Mouse (Mus musculus): ENCODE results near the gene 2610001J05Rik. TPM values are rescaled to one million over a fixed set of nuclear protein-coding genes. Genes with fewer than 3 reads are reported as not detected.
"Not testable (repeated sequence)": the region's sequence is repeated elsewhere in the genome, so short reads cannot be mapped to it uniquely, and the experiment has no call there.

2610001J05Rik gene
- polyA plus RNA-seq, 1 experiment, result 103 TPM

GRCm38 (mm10) chr6:13871625-13871958 lies 274 bp upstream of the 2610001J05Rik start:
- TF ChIP-seq CTCF (IDR thresholded peaks at IDR 0.05; ENCODE audit: borderline replicate concordance, insufficient read depth, low read depth, low read length) (no peak), POLR2A (IDR thresholded peaks at IDR 0.05; ENCODE audit: borderline replicate concordance, insufficient read depth, low read length) (no peak)
- H3K4me3 ChIP-seq (replicated peaks; ENCODE audit: insufficient read depth, low read depth, low read length), result peak overlapping the region; percentile 85
- H3K27me3 ChIP-seq (ENCODE audit: control insufficient read depth, insufficient read depth, low read length), result no peaks in the 10 kb centered on the region
- H3K27ac ChIP-seq (ENCODE audit: insufficient read depth, low read length), result no peak overlapping the region; the same call in 1 of the 2 replicates
- no peaks in the 10 kb centered on the region for H3K4me1 ChIP-seq (ENCODE audit: control insufficient read depth, insufficient read depth, low read length)
- under 1% methylated on average over 7 of the region's 7 CpGs for WGBS
- DNase-seq, result no peak

- DNase-seq, result peak; percentile 31 to 33
- H3K27ac ChIP-seq (ENCODE audit: insufficient read depth, low read length), result no peak overlapping the region
- no peak for TF ChIP-seq CTCF (IDR thresholded peaks at IDR 0.05; ENCODE audit: borderline replicate concordance, insufficient read depth, low read depth, low read length)
- TF ChIP-seq POLR2A (IDR thresholded peaks at IDR 0.05; ENCODE audit: borderline replicate concordance, insufficient read depth, low read length), result no peak
- 15% methylated on average over 12 of the region's 12 CpGs for WGBS
- no peaks in the 10 kb centered on the region for H3K27me3 ChIP-seq (ENCODE audit: control insufficient read depth, insufficient read depth, low read length)
- peak overlapping the region; percentile 85 for H3K4me3 ChIP-seq (replicated peaks; ENCODE audit: insufficient read depth, low read depth, low read length)
- no peaks in the 10 kb centered on the region for H3K4me1 ChIP-seq (ENCODE audit: control insufficient read depth, insufficient read depth, low read length)
Measured at GRCm38 (mm10) chr6:13870289-13870741, 1.0 kb downstream of the 2610001J05Rik start.

- no peak for DNase-seq
- no peak for TF ChIP-seq CTCF (IDR thresholded peaks at IDR 0.05; ENCODE audit: borderline replicate concordance, insufficient read depth, low read depth, low read length)
- no peak for TF ChIP-seq POLR2A (IDR thresholded peaks at IDR 0.05; ENCODE audit: borderline replicate concordance, insufficient read depth, low read length)
- Histone ChIP-seq H3K4me1 (ENCODE audit: control insufficient read depth, insufficient read depth, low read length) (no peaks in the 10 kb centered on the region), H3K4me3 (replicated peaks; ENCODE audit: insufficient read depth, low read depth, low read length) (no peak overlapping the region), H3K27me3 (ENCODE audit: control insufficient read depth, insufficient read depth, low read length) (no peaks in the 10 kb centered on the region), H3K27ac (ENCODE audit: insufficient read depth, low read length) (no peak overlapping the region)
- WGBS, result 91% methylated on average over 1 of the region's 1 CpGs
Measured at GRCm38 (mm10) chr6:13860596-13860995, 10.7 kb downstream of the 2610001J05Rik start.

- no peak for DNase-seq
- TF ChIP-seq CTCF (IDR thresholded peaks at IDR 0.05; ENCODE audit: borderline replicate concordance, insufficient read depth, low read depth, low read length) (no peak), POLR2A (IDR thresholded peaks at IDR 0.05; ENCODE audit: borderline replicate concordance, insufficient read depth, low read length) (no peak)
- Histone ChIP-seq H3K27me3 (ENCODE audit: control insufficient read depth, insufficient read depth, low read length) (no peaks in the 10 kb centered on the region), H3K27ac (ENCODE audit: insufficient read depth, low read length) (no peak overlapping the region), H3K4me3 (replicated peaks; ENCODE audit: insufficient read depth, low read depth, low read length) (no peak overlapping the region), H3K4me1 (ENCODE audit: control insufficient read depth, insufficient read depth, low read length) (no peaks in the 10 kb centered on the region)
- 86% methylated on average over 6 of the region's 6 CpGs for WGBS
Measured at GRCm38 (mm10) chr6:13859877-13860585, 11.3 kb downstream of the 2610001J05Rik start.

GRCm38 (mm10) chr6:13854230-13854629 lies 17.1 kb downstream of the 2610001J05Rik start:
- WGBS, result 66% methylated on average over 11 of the region's 11 CpGs
- Histone ChIP-seq H3K27ac (ENCODE audit: insufficient read depth, low read length) (no peak overlapping the region), H3K4me1 (ENCODE audit: control insufficient read depth, insufficient read depth, low read length) (no peaks in the 10 kb centered on the region), H3K27me3 (ENCODE audit: control insufficient read depth, insufficient read depth, low read length) (no peaks in the 10 kb centered on the region), H3K4me3 (replicated peaks; ENCODE audit: insufficient read depth, low read depth, low read length) (no peak overlapping the region)
- no peak for DNase-seq
- TF ChIP-seq CTCF (IDR thresholded peaks at IDR 0.05; ENCODE audit: borderline replicate concordance, insufficient read depth, low read depth, low read length) (no peak), POLR2A (IDR thresholded peaks at IDR 0.05; ENCODE audit: borderline replicate concordance, insufficient read depth, low read length) (no peak)

- Histone ChIP-seq H3K27me3 (ENCODE audit: control insufficient read depth, insufficient read depth, low read length) (no peaks in the 10 kb centered on the region), H3K27ac (ENCODE audit: insufficient read depth, low read length) (no peak overlapping the region), H3K4me3 (replicated peaks; ENCODE audit: insufficient read depth, low read depth, low read length) (no peak overlapping the region), H3K4me1 (ENCODE audit: control insufficient read depth, insufficient read depth, low read length) (no peaks in the 10 kb centered on the region)
- 94% methylated on average over 4 of the region's 4 CpGs for WGBS
- DNase-seq, result no peak
- TF ChIP-seq CTCF (IDR thresholded peaks at IDR 0.05; ENCODE audit: borderline replicate concordance, insufficient read depth, low read depth, low read length) (no peak), POLR2A (IDR thresholded peaks at IDR 0.05; ENCODE audit: borderline replicate concordance, insufficient read depth, low read length) (no peak)
Measured at GRCm38 (mm10) chr6:13853244-13853643, 18.1 kb downstream of the 2610001J05Rik start.

- not testable (repeated sequence) for H3K4me1 ChIP-seq (ENCODE audit: control insufficient read depth, insufficient read depth, low read length); H3K27me3 ChIP-seq (ENCODE audit: control insufficient read depth, insufficient read depth, low read length); H3K27ac ChIP-seq (ENCODE audit: insufficient read depth, low read length); H3K4me3 ChIP-seq (replicated peaks; ENCODE audit: insufficient read depth, low read depth, low read length); DNase-seq
- WGBS, result 87% methylated on average over 1 of the region's 1 CpGs
Measured at GRCm38 (mm10) chr6:13846031-13846430, 25.3 kb downstream of the 2610001J05Rik start.

- TF ChIP-seq CTCF (IDR thresholded peaks at IDR 0.05; ENCODE audit: borderline replicate concordance, insufficient read depth, low read depth, low read length) (no peak), POLR2A (IDR thresholded peaks at IDR 0.05; ENCODE audit: borderline replicate concordance, insufficient read depth, low read length) (no peak)
- WGBS, result 6% methylated on average over 18 of the region's 18 CpGs
Measured at GRCm38 (mm10) chr6:13839345-13840054, 31.8 kb downstream of the 2610001J05Rik start, which contains the start of gene Gpr85. TSS of gene Gpr85 (minus strand) at chr6:13839942.

More at GRCm38 (mm10) chr6:13839345-13840054, 31.8 kb downstream of the 2610001J05Rik start, which contains the start of gene Gpr85:
- no peaks in the 10 kb centered on the region for H3K27me3 ChIP-seq (ENCODE audit: control insufficient read depth, insufficient read depth, low read length)
- peak within 1 kb of the TSS; percentile 96 for H3K27ac ChIP-seq (ENCODE audit: insufficient read depth, low read length)
- H3K4me1 ChIP-seq (ENCODE audit: control insufficient read depth, insufficient read depth, low read length), result 0 out of 2 replicates have a peak, but pooled peaks cover 3% of the 10 kb centered on the region
- peak; percentile 56 to 68 for DNase-seq
- H3K4me3 ChIP-seq (replicated peaks; ENCODE audit: insufficient read depth, low read depth, low read length), result peak within 1 kb of the TSS; percentile 77

Measured in cerebellum, adult 2 months (tissue).